Mouse (Mus musculus): Measurements from ENCODE around the gene Coro1c.

GRCm38 (mm10) chr5:113910065-113910701 is 1.6 kb upstream of the Coro1c start:
- peak; percentile 49; the same call in 1 of the 2 replicates for TF ChIP-seq EP300 (IDR thresholded peaks at IDR 0.05)
- no peak for TF ChIP-seq CTCF (IDR thresholded peaks at IDR 0.05)

All from lung, postnatal 0 days (tissue).